Mouse (Mus musculus): ENCODE measurements at regions not wholly inside any gene's neighbourhood (a gene's known extent, or its start where the extent isn't known, plus 50 kb on each side); places are given as distances from the start of the nearest gene placed in this dataset.

DNA sequence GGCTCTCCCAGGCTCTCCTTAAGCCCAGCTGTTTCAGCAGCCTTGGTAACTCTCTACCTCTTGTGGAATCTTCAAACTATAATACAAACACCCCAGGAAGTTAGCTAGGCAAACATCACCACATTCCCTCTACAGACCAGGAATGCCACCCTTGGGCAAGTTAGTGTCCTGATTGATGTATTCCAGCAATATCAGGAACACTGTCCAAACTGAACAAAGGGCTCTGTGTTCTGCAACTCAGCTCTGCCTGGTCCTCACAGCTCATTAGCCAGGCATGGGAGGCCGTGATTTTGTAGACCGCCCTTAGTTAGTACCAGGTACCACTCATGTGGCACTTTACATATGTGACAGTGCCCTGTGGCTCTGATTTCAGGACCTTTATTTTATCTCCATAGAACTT, 214.5 kb upstream of the Six2 start:
- Histone ChIP-seq H3K27ac (no peak overlapping the region), H3K4me3 (no peak overlapping the region)
- DNase-seq (ENCODE audit: low spot score in 2 of 2), result no peak
- no peak for TF ChIP-seq CTCF (conservative IDR thresholded peaks at IDR 0.05)

GRCm38 (mm10) chr17:85899096-85899495, 211.0 kb upstream of the Six2 start:
- no peak for TF ChIP-seq CTCF (conservative IDR thresholded peaks at IDR 0.05)
- no peak for DNase-seq (ENCODE audit: low spot score in 2 of 2)
- Histone ChIP-seq H3K27ac (no peak overlapping the region), H3K4me3 (no peak overlapping the region)

GRCm38 (mm10) chr17:85895978-85896377, 207.9 kb upstream of the Six2 start:
- no peak overlapping the region for H3K27ac ChIP-seq
- TF ChIP-seq CTCF (conservative IDR thresholded peaks at IDR 0.05), result no peak
- DNase-seq (ENCODE audit: low spot score in 2 of 2), result no peak
- no peak overlapping the region for H3K4me3 ChIP-seq

DNA sequence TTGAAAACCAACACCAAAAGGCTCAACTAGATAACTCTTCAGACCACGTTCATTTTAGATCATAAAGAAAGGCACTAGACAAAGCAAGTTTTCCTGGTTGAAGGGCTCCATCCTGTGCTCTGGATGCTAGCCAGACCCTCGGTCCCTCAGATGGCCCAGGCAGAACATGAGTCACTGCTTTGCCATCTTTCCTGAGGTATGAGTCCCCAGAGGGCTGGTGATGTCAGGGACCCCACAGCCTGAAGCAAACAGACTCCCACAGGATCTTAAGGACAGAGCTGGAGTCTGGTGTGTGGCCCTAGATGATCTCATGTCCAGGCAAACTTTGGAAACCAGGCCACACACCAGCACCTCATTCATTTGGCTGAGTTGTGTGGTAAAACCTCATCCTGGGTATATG, 203.2 kb upstream of the Six2 start:
- Histone ChIP-seq H3K27ac (no peak overlapping the region), H3K4me3 (no peak overlapping the region)
- no peak for DNase-seq (ENCODE audit: low spot score in 2 of 2)
- no peak for TF ChIP-seq CTCF (conservative IDR thresholded peaks at IDR 0.05)

DNA sequence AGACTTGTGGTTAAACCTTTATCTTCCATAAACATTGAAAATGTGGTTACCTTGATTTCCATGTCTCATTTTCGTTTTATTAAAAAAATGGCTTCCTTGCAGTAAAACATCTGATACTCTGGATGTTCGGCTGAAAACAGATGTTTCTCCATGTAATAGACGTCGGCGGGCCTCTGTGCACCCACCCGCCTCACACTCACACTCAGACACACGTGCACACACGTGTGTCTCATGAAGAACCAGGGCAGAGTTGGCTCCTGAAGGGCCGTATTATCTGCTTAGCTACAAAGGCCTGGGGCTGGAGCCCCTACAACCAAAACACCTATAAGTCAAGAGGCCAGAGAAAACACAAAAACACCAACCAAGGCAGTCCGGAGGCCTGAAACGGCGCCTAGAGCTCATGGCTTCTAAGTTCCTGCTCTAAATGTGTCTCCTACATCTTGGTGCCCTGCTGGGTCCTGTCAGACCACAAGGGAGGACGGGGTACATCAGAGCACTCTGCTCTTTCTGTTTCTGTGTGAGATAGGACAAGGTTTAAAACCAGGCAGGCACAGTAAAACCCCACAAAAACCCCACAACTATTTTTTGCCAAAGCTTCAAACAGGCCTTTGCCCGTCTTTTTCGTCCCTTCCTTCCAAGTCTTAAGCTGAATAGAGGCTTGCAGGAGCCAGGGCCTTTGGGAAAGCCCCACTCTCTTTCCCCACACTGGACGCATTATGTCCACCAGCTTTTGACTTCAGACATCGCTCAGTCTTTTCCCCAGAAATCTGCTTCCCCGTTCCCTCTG, 201.9 kb upstream of the Six2 start:
- H3K4me3 ChIP-seq, result no peak overlapping the region
- DNase-seq (ENCODE audit: low spot score in 2 of 2), result no peak
- H3K27ac ChIP-seq, result no peak overlapping the region
- TF ChIP-seq CTCF (conservative IDR thresholded peaks at IDR 0.05), result no peak

DNA sequence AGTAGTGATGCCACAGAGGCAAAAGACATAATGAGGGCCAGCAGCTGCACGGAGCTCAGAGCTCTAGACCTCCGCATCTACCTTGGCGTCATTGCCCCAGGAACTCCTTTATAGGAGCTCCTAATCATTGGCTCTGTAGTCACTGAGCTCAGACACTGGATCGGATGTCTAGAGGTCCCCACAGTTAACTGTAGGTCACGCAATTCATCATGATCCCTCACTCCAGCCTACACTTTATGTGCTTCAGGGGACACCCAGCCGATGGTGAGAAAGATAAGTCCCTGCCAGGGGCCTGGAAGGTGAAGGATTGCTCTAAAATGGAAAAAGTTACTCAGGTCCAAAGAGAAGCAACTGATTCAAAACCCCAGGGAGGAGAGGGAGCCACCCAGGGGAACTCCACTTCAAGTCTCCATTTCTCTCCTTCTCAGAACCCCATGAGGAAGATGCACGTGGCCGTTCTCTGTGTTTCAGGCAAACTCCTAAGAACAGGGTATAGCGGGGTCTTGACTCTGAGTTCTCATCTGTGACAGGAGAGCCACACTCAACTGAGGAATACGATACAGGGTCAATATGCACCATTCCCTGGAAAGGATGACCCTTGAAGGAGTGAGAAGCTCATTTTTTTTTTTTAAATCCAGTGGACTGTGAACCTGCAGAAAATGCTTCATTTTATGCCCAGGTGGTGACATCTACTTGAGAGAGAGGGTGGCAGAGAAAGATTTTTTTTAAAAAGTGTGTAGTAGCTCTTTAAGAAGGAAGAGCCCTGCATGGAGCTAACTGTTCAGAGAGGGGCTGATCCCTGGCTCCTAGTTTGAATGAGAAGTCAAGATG, 200.7 kb upstream of the Six2 start:
- Histone ChIP-seq H3K4me3 (no peak overlapping the region), H3K27ac (no peak overlapping the region)
- DNase-seq (ENCODE audit: low spot score in 2 of 2), result no peak
- TF ChIP-seq CTCF (conservative IDR thresholded peaks at IDR 0.05), result no peak

DNA sequence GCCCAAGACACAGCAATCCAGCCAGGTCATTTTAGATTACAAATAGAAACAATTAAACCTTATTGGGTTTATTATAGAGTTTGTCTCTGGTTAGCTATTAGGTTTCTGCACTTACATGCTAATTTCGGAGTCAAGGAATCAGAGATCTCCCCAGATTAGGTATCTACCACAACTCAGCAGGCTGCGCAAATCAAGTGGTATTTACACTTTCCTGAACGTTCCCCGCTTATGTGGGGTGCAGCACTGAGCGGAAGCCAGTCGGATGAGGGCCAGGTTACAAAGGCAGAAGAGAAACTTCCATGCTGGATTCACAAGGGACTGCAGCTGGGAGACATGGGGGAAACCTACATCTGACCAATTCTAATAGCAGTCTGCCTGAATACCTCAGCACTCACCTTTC, 198.6 kb upstream of the Six2 start:
- TF ChIP-seq CTCF (conservative IDR thresholded peaks at IDR 0.05), result no peak
- DNase-seq (ENCODE audit: low spot score in 2 of 2), result no peak
- H3K4me3 ChIP-seq, result no peak overlapping the region
- H3K27ac ChIP-seq, result no peak overlapping the region

DNA sequence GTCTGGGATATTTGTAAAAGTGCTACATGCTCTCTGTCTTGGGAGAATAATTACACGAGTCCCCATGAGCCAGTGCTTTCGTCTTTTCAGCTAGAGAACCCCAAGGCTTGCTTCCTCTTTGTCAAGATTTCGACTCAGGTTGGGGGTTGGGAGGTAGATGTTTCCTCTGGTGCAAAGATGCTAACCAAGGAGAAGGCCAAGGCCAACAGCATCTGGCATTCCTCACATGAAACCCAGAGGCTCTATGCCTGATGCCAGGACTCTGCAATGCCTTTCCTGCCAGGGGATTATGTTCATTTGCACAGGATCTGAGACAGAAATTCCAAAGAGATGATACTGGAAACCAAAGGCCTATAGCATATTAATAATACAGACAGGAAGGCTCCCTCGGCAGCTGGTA, 198.2 kb upstream of the Six2 start:
- no peak overlapping the region for H3K27ac ChIP-seq
- TF ChIP-seq CTCF (conservative IDR thresholded peaks at IDR 0.05), result no peak

DNA sequence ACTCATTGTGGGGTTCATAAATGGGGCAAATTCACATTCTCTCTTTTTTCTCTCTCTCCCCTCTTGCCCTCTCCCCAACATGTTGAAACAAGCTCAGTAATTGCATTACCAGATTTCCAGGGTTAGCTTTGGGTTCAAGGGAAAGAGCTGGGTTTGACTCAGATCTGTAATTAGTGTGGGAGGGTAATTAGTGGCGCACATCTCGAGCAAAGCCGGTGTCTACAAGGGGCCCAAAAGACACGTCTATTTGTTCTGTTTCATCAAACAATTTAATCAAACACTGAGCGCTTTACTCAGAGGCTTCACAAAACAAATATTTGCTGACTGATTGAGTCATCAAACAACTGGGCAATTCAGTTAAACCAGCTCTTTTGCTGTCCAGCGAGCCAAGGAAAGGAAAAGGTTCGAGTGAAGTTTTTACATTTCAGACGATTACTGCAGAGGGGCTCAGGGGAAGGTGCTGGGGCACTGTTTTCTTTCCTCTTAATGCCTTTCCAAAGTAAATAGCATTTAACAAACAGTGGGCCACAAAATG, 193.6 kb upstream of the Six2 start:
- no peak overlapping the region for H3K4me3 ChIP-seq
- DNase-seq (ENCODE audit: low spot score in 2 of 2), result no peak
- no peak for TF ChIP-seq CTCF (conservative IDR thresholded peaks at IDR 0.05)
- no peak overlapping the region for H3K27ac ChIP-seq

More for the DNA sequence above, 198.2 kb upstream of the Six2 start:
- no peak overlapping the region for H3K4me3 ChIP-seq
- no peak for DNase-seq (ENCODE audit: low spot score in 2 of 2)

DNA sequence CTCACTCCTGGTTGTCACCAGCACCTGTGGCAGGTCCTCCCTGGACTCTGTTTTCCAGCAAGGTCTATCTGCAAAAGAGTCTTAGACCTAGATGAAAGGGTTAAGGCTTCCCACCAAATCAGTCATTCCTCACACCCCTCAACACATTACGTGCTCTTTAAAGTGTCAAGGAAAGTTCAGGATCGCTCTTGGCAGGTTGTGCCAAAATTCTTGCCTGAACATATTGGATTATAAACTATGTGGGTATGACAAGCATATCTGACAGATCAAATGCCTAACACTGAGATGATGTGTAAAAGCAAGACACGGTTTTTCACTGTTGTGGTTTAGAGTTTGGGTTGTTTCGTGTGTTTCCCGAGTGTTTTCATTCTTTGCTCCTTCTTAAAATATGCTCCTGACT, 193.0 kb upstream of the Six2 start:
- no peak for DNase-seq (ENCODE audit: low spot score in 2 of 2)
- H3K4me3 ChIP-seq, result no peak overlapping the region
- TF ChIP-seq CTCF (conservative IDR thresholded peaks at IDR 0.05), result no peak
- no peak overlapping the region for H3K27ac ChIP-seq

- TF ChIP-seq CTCF (conservative IDR thresholded peaks at IDR 0.05), result peak; percentile 80
- H3K27ac ChIP-seq, result no peak overlapping the region
- peak in 1 of 2 experiments; percentile 45 for DNase-seq (ENCODE audit: low spot score in 2 of 2)
- no peak overlapping the region for H3K4me3 ChIP-seq
Observed at GRCm38 (mm10) chr17:85877426-85877825, 189.4 kb upstream of the Six2 start.

- TF ChIP-seq CTCF (conservative IDR thresholded peaks at IDR 0.05), result no peak
- Histone ChIP-seq H3K4me3 (no peak overlapping the region), H3K27ac (no peak overlapping the region)
- DNase-seq (ENCODE audit: low spot score in 2 of 2), result no peak
Observed at GRCm38 (mm10) chr17:85876853-85877252, 188.8 kb upstream of the Six2 start.

DNA sequence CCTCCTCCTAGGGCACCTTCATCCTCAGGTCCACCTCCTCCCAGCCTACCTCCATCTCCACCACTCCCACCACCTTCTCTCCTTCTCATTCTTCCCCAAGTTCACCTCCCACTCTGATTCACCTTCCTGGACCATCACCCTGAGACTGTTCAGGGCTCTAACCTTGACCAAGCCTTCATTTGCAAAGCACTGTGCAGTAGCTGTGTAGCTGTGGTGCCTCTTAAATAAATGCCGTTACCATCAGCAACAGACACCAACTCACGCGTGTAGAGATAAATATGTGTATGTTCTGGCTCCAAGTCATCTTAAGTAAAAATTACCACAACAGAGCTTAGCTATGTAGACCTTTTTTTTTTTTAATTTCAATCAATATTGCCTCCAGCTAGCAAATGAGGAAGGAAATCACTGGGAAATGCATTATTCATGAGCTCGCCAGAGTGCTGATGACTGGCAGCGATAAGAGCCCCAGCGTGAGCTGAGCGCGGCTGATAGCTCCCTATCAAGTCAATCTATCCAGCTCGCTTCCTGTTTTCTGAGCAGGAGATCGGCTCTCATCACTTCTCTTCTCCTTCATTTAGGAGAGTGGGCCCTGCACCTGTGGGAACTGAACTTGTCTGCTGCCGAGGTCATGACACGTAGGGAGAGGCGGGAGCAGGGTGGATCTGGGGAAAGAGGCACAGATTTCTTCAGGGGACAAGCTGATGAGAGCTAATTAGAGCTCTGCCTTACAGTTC, 185.9 kb upstream of the Six2 start:
- peak in 1 of 2 experiments; percentile 11 for DNase-seq (ENCODE audit: low spot score in 2 of 2)
- Histone ChIP-seq H3K27ac (no peak overlapping the region), H3K4me3 (no peak overlapping the region)

More for the DNA sequence above, 185.9 kb upstream of the Six2 start:
- no peak for TF ChIP-seq CTCF (conservative IDR thresholded peaks at IDR 0.05)

Data from layer of hippocampus, adult 2 months (tissue).